8 mouse cellular contexts compared by ENCODE assay signal in the genomic region with DNA sequence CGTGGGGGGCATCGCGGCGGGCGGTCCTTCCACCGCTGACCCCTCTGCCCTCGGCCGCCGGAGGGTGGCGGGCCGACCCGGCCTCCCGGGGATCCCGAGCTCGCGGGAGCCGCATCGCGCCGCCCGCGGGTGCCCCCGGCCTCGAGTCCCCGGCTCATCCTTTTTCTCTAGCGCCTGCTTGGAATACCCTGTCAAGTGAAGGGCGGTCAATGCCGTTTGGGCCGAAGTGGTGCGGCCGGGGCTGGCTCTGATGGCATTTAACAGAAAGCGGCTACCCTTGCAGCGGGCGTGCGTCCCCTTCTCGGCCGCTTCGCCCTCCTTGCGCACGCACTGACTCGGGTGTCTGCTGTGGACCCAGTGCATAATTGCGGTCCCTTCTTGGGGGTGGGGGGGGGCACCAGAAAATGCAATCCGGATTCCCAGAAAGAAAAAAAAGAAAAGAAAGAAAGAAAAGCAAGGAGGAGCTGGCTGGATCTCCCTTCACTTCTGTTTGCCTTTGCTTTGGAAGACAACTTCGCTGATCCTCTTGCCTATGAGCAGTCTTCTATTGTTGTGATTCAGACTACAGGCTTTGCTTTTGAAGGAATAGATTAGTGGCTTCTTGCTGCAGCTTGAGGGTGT. TPM values are rescaled to one million over a fixed set of nuclear protein-coding genes. Genes with fewer than 3 reads are reported as not detected.
A peak's percentile ranks its signal among the peaks of the same experiment; 100 is the strongest.
DNase-seq lines count a peak whose midpoint lies in the region; ATAC-seq and TF ChIP-seq lines count a peak whose summit lies in the region.

No protein-coding gene starts in this region.

- 0% methylated on average over 44 of the region's 44 CpGs for WGBS in forebrain, embryonic 14.5 days
- under 1% methylated on average over 35 of the region's 44 CpGs for WGBS in hindbrain, postnatal 0 days
- WGBS in liver, embryonic 15.5 days (ENCODE audit: insufficient replicate concordance), result under 1% methylated on average over 44 of the region's 44 CpGs
- under 1% methylated on average over 44 of the region's 44 CpGs for WGBS in olfactory bulb, adult 2 months

- H3K36me3 ChIP-seq in forebrain, embryonic 14.5 days (ENCODE audit: control insufficient read depth, insufficient read depth, low read length), result peaks cover under 1% of the 10 kb centered on the region; the same call in 1 of the 2 replicates
- H3K36me3 ChIP-seq in hindbrain, postnatal 0 days (ENCODE audit: insufficient read depth, low read length), result no peaks in the 10 kb centered on the region
- H3K36me3 ChIP-seq in liver, embryonic 15.5 days (replicated peaks), result no peaks in the 10 kb centered on the region

- peak overlapping the region; percentile 93 for H3K4me3 ChIP-seq in forebrain, embryonic 14.5 days (ENCODE audit: low read depth, low read length)
- H3K4me3 ChIP-seq in hindbrain, postnatal 0 days (ENCODE audit: low read length), result peak overlapping the region; percentile 71
- H3K4me3 ChIP-seq in liver, embryonic 15.5 days (replicated peaks), result peak overlapping the region; percentile 68
- H3K4me3 ChIP-seq in olfactory bulb, adult 2 months (ENCODE audit: insufficient read depth, low read depth, low read length), result peak overlapping the region; percentile 97

- H3K4me1 ChIP-seq in forebrain, embryonic 14.5 days (ENCODE audit: control insufficient read depth, insufficient read depth, low read length), result peaks cover 21% of the 10 kb centered on the region
- H3K4me1 ChIP-seq in hindbrain, postnatal 0 days (ENCODE audit: insufficient read depth, low read length), result peaks cover 3% of the 10 kb centered on the region; the same call in 1 of the 2 replicates
- peaks cover 53% of the 10 kb centered on the region for H3K4me1 ChIP-seq in liver, embryonic 15.5 days (replicated peaks)
- H3K4me1 ChIP-seq in olfactory bulb, adult 2 months (ENCODE audit: control insufficient read depth, insufficient read depth, low read length), result peaks cover 10% of the 10 kb centered on the region

- peak; percentile 50 to 62 for DNase-seq in right cerebral cortex, postnatal 10 days (ENCODE audit: low spot score in 2 of 2)
- no peak for DNase-seq in right cerebral cortex, adult 18-20 months
- DNase-seq in brain, adult 2 months (ENCODE audit: low read depth, low spot score), result peak; percentile 45
- DNase-seq in forebrain, embryonic 14.5 days (ENCODE audit: low spot score), result peak; percentile 47
- DNase-seq in hindbrain, postnatal 0 days (ENCODE audit: low spot score), result peak; percentile 61

- peak; percentile 0; the same call in 1 of the 2 replicates for ATAC-seq in forebrain, embryonic 14.5 days
- no peak for ATAC-seq in hindbrain, postnatal 0 days
- no peak for ATAC-seq in liver, embryonic 15.5 days (ENCODE audit: insufficient read depth)
- ATAC-seq in monocyte, adult 5-6 weeks (replicated peaks; ENCODE audit: insufficient number of reproducible peaks, low FRiP score, low TSS enrichment, poor library complexity, severe bottlenecking), result no peak

- no peak for TF ChIP-seq CTCF in hindbrain, postnatal 0 days (IDR thresholded peaks at IDR 0.05; ENCODE audit: low read depth)
- no peak for TF ChIP-seq CTCF in olfactory bulb, adult 2 months (IDR thresholded peaks at IDR 0.05; ENCODE audit: insufficient read depth, low read depth, low read length)

- peak overlapping the region; percentile 63 for H3K4me2 ChIP-seq in forebrain, embryonic 14.5 days (ENCODE audit: low read length)
- peak overlapping the region; percentile 72 for H3K4me2 ChIP-seq in hindbrain, postnatal 0 days (ENCODE audit: low read depth, low read length)
- peak overlapping the region; percentile 99 for H3K4me2 ChIP-seq in liver, embryonic 15.5 days

- H3K9me3 ChIP-seq in forebrain, embryonic 14.5 days (replicated peaks; ENCODE audit: control insufficient read depth, low read length), result no peaks in the 10 kb centered on the region
- no peaks in the 10 kb centered on the region for H3K9me3 ChIP-seq in hindbrain, postnatal 0 days (ENCODE audit: low read length)
- H3K9me3 ChIP-seq in liver, embryonic 15.5 days (replicated peaks), result no peaks in the 10 kb centered on the region

- peak overlapping the region; percentile 91 for H3K9ac ChIP-seq in forebrain, embryonic 14.5 days (ENCODE audit: low read length)
- H3K9ac ChIP-seq in hindbrain, postnatal 0 days (replicated peaks; ENCODE audit: low read length), result peak overlapping the region; percentile 83
- peak overlapping the region; percentile 60 for H3K9ac ChIP-seq in liver, embryonic 15.5 days

- no peak for TF ChIP-seq POLR2A in olfactory bulb, adult 2 months (IDR thresholded peaks at IDR 0.05; ENCODE audit: insufficient read depth, low read depth, low read length)

- H3K27ac ChIP-seq in forebrain, embryonic 14.5 days (ENCODE audit: low read depth, low read length), result peak overlapping the region; percentile 97
- H3K27ac ChIP-seq in hindbrain, postnatal 0 days, result peak overlapping the region; percentile 96
- H3K27ac ChIP-seq in liver, embryonic 15.5 days (replicated peaks), result peak overlapping the region; percentile 64
- H3K27ac ChIP-seq in olfactory bulb, adult 2 months (ENCODE audit: insufficient read depth, low read depth, low read length), result peak overlapping the region; percentile 66

- no peaks in the 10 kb centered on the region for H3K27me3 ChIP-seq in forebrain, embryonic 14.5 days (replicated peaks; ENCODE audit: control insufficient read depth, insufficient read depth, low read length)
- H3K27me3 ChIP-seq in hindbrain, postnatal 0 days (ENCODE audit: insufficient read depth, low read length), result no peaks in the 10 kb centered on the region
- H3K27me3 ChIP-seq in liver, embryonic 15.5 days, result peaks cover 55% of the 10 kb centered on the region

RNA-seq across cellular contexts. Expression of a gene that starts 0.8 kb away (rescaled TPM):
- 54.2 and 63.7 TPM in 2 replicates for polyA plus RNA-seq in forebrain, embryonic 14.5 days (2014; fragmentation: Nextera tagmentation; extraction: Ambion mirVana)
- 65.1 and 69.5 TPM in 2 replicates for total RNA-seq in hindbrain, postnatal 0 days (2014; rRNA removed)
- polyA plus RNA-seq in hindbrain, postnatal 0 days (2015; fragmentation: Nextera tagmentation; extraction: Ambion mirVana), result 33.6 and 34.8 TPM in 2 replicates
- 46.4 and 50.4 TPM in 2 replicates for polyA plus RNA-seq in liver, embryonic 15.5 days (2015; fragmentation: Nextera tagmentation; extraction: Ambion mirVana)
- polyA plus RNA-seq in olfactory bulb, adult 2 months (2012; ENCODE audit: insufficient read depth, insufficient read length, low replicate concordance, missing spikeins), result 406 TPM in 1 of 2 replicates, not detected in the other
- total RNA-seq in monocyte, adult 5-6 weeks (2017), result 17.6 to 27.7 TPM (median 24.7 TPM) in 3 replicates

RNA-seq across cellular contexts. Expression of a gene that starts 1.2 kb away (rescaled TPM):
- 104 and 119 TPM in 2 replicates for polyA plus RNA-seq in forebrain, embryonic 14.5 days (2014; fragmentation: Nextera tagmentation; extraction: Ambion mirVana)
- total RNA-seq in hindbrain, postnatal 0 days (2014; rRNA removed), result 28.4 and 67.3 TPM in 2 replicates
- polyA plus RNA-seq in hindbrain, postnatal 0 days (2015; fragmentation: Nextera tagmentation; extraction: Ambion mirVana), result 88.0 and 101 TPM in 2 replicates
- polyA plus RNA-seq in liver, embryonic 15.5 days (2015; fragmentation: Nextera tagmentation; extraction: Ambion mirVana), result 33.5 and 33.7 TPM in 2 replicates
- polyA plus RNA-seq in olfactory bulb, adult 2 months (2012; ENCODE audit: insufficient read depth, insufficient read length, low replicate concordance, missing spikeins), result not detected in 2 replicates
- 77.1 to 114 TPM (median 103 TPM) in 3 replicates for total RNA-seq in monocyte, adult 5-6 weeks (2017)

RNA-seq across cellular contexts. Expression of a gene that starts 41.4 kb away (rescaled TPM):
- polyA plus RNA-seq in forebrain, embryonic 14.5 days (2014; fragmentation: Nextera tagmentation; extraction: Ambion mirVana), result 15.3 and 19.9 TPM in 2 replicates
- total RNA-seq in hindbrain, postnatal 0 days (2014; rRNA removed), result 20.4 and 24.2 TPM in 2 replicates
- 15.3 and 15.7 TPM in 2 replicates for polyA plus RNA-seq in hindbrain, postnatal 0 days (2015; fragmentation: Nextera tagmentation; extraction: Ambion mirVana)
- polyA plus RNA-seq in liver, embryonic 15.5 days (2015; fragmentation: Nextera tagmentation; extraction: Ambion mirVana), result 32.8 and 34.7 TPM in 2 replicates
- not detected in 2 replicates for polyA plus RNA-seq in olfactory bulb, adult 2 months (2012; ENCODE audit: insufficient read depth, insufficient read length, low replicate concordance, missing spikeins)
- total RNA-seq in monocyte, adult 5-6 weeks (2017), result 44.3 to 63.9 TPM (median 50.9 TPM) in 3 replicates
